Mouse (Mus musculus): Measurements from ENCODE around the gene Mmadhc. TPM values are rescaled to one million over a fixed set of nuclear protein-coding genes. Genes with fewer than 3 reads are reported as not detected.

Mmadhc gene
- total and polyA plus RNA-seq, 3 experiments = 91.2 to 112 TPM; not detected in 1

GRCm38 (mm10) chr2:50337596-50337995 is 41.0 kb upstream of the Mmadhc start:
- TF ChIP-seq BHLHE40 (IDR thresholded peaks at IDR 0.05; ENCODE audit: borderline replicate concordance, low read depth, low read length) (no peak), CHD1 (IDR thresholded peaks at IDR 0.05; ENCODE audit: low read depth, low read length) (no peak), RAD21 (IDR thresholded peaks at IDR 0.05; ENCODE audit: low read depth, low read length) (no peak), MAFK (IDR thresholded peaks at IDR 0.05; ENCODE audit: borderline replicate concordance, low read depth, low read length) (no peak), CTCF (IDR thresholded peaks at IDR 0.05 in 2 of 3, conservative IDR thresholded peaks at IDR 0.05 in 1 of 3; ENCODE audit: control insufficient read depth in 1 of 3, insufficient read depth in 1 of 3, low read depth in 2 of 3, low read length in 3 of 3, poor library complexity in 1 of 3, severe bottlenecking in 1 of 3) (no peak), USF1 (IDR thresholded peaks at IDR 0.05; ENCODE audit: low read depth, low read length) (no peak), GABPA (IDR thresholded peaks at IDR 0.05; ENCODE audit: low read depth, low read length) (no peak)
- H3K9ac ChIP-seq (ENCODE audit: control insufficient read depth, low read depth, low read length, poor library complexity, severe bottlenecking) = no peak overlapping the region
- H3K36me3 ChIP-seq (ENCODE audit: control insufficient read depth in 1 of 2, insufficient read depth in 2 of 2, low read length in 2 of 2) = no peaks in the 10 kb centered on the region
- no peaks in the 10 kb centered on the region for H3K4me1 ChIP-seq (ENCODE audit: control insufficient read depth in 1 of 2, insufficient read depth in 2 of 2, low read length in 2 of 2)
- no peak overlapping the region for H3K4me3 ChIP-seq (ENCODE audit: control insufficient read depth in 1 of 2, insufficient read depth in 1 of 2, low read depth in 2 of 2, low read length in 2 of 2)
- H3K27me3 ChIP-seq (ENCODE audit: control insufficient read depth in 1 of 2, insufficient read depth in 2 of 2, low read length in 2 of 2) = no peaks in the 10 kb centered on the region
- H3K79me2 ChIP-seq (ENCODE audit: control insufficient read depth, insufficient read depth, low read length, poor library complexity) = no peaks in the 10 kb centered on the region
- no peaks in the 10 kb centered on the region for H3K9me3 ChIP-seq (replicated peaks; ENCODE audit: insufficient read depth, low read length)
- DNase-seq (ENCODE audit: low read depth, low spot score) = no peak
- no peak overlapping the region for H3K27ac ChIP-seq (ENCODE audit: control insufficient read depth, low read depth, low read length)

DNA sequence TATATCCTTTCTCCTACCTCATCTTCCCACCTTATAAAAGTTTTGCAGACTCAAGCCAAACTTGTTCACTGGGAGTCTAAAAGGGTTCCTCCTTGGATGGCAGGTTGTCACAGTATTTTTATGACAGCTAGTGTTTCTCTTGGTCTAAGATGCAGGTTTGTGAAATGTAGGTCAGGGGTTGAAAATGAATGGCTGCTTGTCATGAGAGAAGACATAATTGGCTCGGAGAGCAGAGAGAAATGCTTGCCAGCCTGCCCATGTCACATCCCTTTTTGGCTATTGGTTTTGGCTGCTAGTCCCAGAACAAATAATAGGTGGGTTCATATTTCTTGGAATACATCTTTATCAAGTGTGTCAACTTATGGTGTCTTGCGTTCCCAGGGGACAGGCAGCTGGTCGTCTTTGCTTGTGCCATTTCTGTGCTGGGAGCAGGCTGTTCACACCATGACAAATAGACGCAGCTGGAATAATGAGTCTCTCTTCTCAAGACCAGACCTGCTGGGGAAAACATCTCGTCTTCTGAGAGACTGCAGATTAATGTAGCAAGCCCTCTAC is 35.2 kb upstream of the Mmadhc start:
- no peaks in the 10 kb centered on the region for H3K9me3 ChIP-seq (replicated peaks; ENCODE audit: insufficient read depth, low read length)
- no peak overlapping the region for H3K27ac ChIP-seq (ENCODE audit: control insufficient read depth, low read depth, low read length)
- no peaks in the 10 kb centered on the region for H3K27me3 ChIP-seq (ENCODE audit: control insufficient read depth in 1 of 2, insufficient read depth in 2 of 2, low read length in 2 of 2)
- DNase-seq (ENCODE audit: low read depth, low spot score) = no peak
- H3K9ac ChIP-seq (ENCODE audit: control insufficient read depth, low read depth, low read length, poor library complexity, severe bottlenecking) = no peak overlapping the region
- TF ChIP-seq TAL1 (IDR thresholded peaks at IDR 0.05; ENCODE audit: low read length) = no peak
- TF ChIP-seq MAFK (IDR thresholded peaks at IDR 0.05; ENCODE audit: borderline replicate concordance, low read depth, low read length) = no peak
- TF ChIP-seq MYC (IDR thresholded peaks at IDR 0.05; ENCODE audit: low read depth, low read length) = no peak
- TF ChIP-seq SIN3A (IDR thresholded peaks at IDR 0.05; ENCODE audit: low read length) = no peak
- no peak for TF ChIP-seq CTCF (IDR thresholded peaks at IDR 0.05 in 2 of 3, conservative IDR thresholded peaks at IDR 0.05 in 1 of 3; ENCODE audit: control insufficient read depth in 1 of 3, insufficient read depth in 1 of 3, low read depth in 2 of 3, low read length in 3 of 3, poor library complexity in 1 of 3, severe bottlenecking in 1 of 3)
- TF ChIP-seq HCFC1 (IDR thresholded peaks at IDR 0.05; ENCODE audit: low read depth, low read length) = no peak
- TF ChIP-seq ETS1 (IDR thresholded peaks at IDR 0.05; ENCODE audit: low read depth, low read length) = no peak
- TF ChIP-seq TBP (IDR thresholded peaks at IDR 0.05; ENCODE audit: low read depth, low read length) = no peak
- no peak for TF ChIP-seq KAT2A (conservative IDR thresholded peaks at IDR 0.05; ENCODE audit: low read depth, low read length)
- TF ChIP-seq TCF12 (IDR thresholded peaks at IDR 0.05; ENCODE audit: low read depth, low read length) = no peak
- TF ChIP-seq CHD1 (IDR thresholded peaks at IDR 0.05; ENCODE audit: low read depth, low read length) = no peak
- no peak for TF ChIP-seq MYB (IDR thresholded peaks at IDR 0.05; ENCODE audit: low read depth, low read length)
- TF ChIP-seq NRF1 (IDR thresholded peaks at IDR 0.05; ENCODE audit: insufficient read depth, low read depth, low read length, poor library complexity, severe bottlenecking) = no peak
- no peak for TF ChIP-seq EP300 (IDR thresholded peaks at IDR 0.05; ENCODE audit: low read depth in 1 of 2, low read length in 2 of 2)
- TF ChIP-seq MAZ (IDR thresholded peaks at IDR 0.05; ENCODE audit: low read depth, low read length) = no peak
- no peak for TF ChIP-seq ZNF384 (IDR thresholded peaks at IDR 0.05; ENCODE audit: low read depth, low read length)
- TF ChIP-seq CHD2 (IDR thresholded peaks at IDR 0.05; ENCODE audit: low read length) = no peak
- TF ChIP-seq MXI1 (IDR thresholded peaks at IDR 0.05; ENCODE audit: low read depth, low read length) = no peak
- no peaks in the 10 kb centered on the region for H3K36me3 ChIP-seq (ENCODE audit: control insufficient read depth in 1 of 2, insufficient read depth in 2 of 2, low read length in 2 of 2)
- H3K4me3 ChIP-seq (ENCODE audit: control insufficient read depth in 1 of 2, insufficient read depth in 1 of 2, low read depth in 2 of 2, low read length in 2 of 2) = no peak overlapping the region
- H3K79me2 ChIP-seq (ENCODE audit: control insufficient read depth, insufficient read depth, low read length, poor library complexity) = no peaks in the 10 kb centered on the region
- no peaks in the 10 kb centered on the region for H3K4me1 ChIP-seq (ENCODE audit: control insufficient read depth in 1 of 2, insufficient read depth in 2 of 2, low read length in 2 of 2)

All from MEL (cell line).